Mouse (Mus musculus) lung, embryonic 16.5 days (tissue): ENCODE measurements around the gene Rpl28. TPM values are rescaled to one million over a fixed set of nuclear protein-coding genes. Genes with fewer than 3 reads are reported as not detected.
"Not testable (repeated sequence)": the region's sequence is repeated elsewhere in the genome, so short reads cannot be mapped to it uniquely, and the experiment has no call there.

Source experiments
- ATAC-seq: fragments of 200-750 bp; cut with Nextera tagmentation; 2 replicates; pipeline ENCODE4 v1.8.0; 2017; ENCODE audit warnings: low read depth, mild to moderate bottlenecking, moderate library complexity
- H3K27ac ChIP-seq: fragments of 300-500 bp; sonication (generic); 2 replicates; pipeline ENCODE4 v1.5.1; 2014; ENCODE audit warnings: mild to moderate bottlenecking, control low read depth, low read length
- H3K27me3 ChIP-seq: fragments of 300-500 bp; sonication (generic); 2 replicates; pipeline ENCODE4 v1.6.1; 2014; ENCODE audit warnings: low read depth, low read length, mixed read lengths; ENCODE audit not compliant: control insufficient read depth, insufficient read depth
- H3K36me3 ChIP-seq: fragments of 300-500 bp; sonication (generic); 2 replicates; pipeline ENCODE4 v1.6.1; 2014; ENCODE audit warnings: low read length; ENCODE audit not compliant: control insufficient read depth, insufficient read depth
- H3K4me1 ChIP-seq: fragments of 300-500 bp; sonication (generic); replicated peaks from 2 replicates; pipeline ENCODE4 v1.6.1; 2014; ENCODE audit warnings: low read length, mixed read lengths; ENCODE audit not compliant: control insufficient read depth, insufficient read depth
- H3K4me2 ChIP-seq: fragments of 300-500 bp; sonication (generic); 2 replicates; pipeline ENCODE4 v1.6.1; 2014; ENCODE audit warnings: low read depth, low read length, control low read depth
- H3K4me3 ChIP-seq: fragments of 300-500 bp; sonication (generic); 2 replicates; pipeline ENCODE4 v1.5.1; 2014; ENCODE audit warnings: mild to moderate bottlenecking, low read length, control low read depth
- H3K9ac ChIP-seq: fragments of 300-500 bp; sonication (generic); 2 replicates; pipeline ENCODE4 v1.6.1; 2014; ENCODE audit warnings: low read length, control low read depth
- H3K9me3 ChIP-seq: fragments of 300-500 bp; sonication (generic); 2 replicates; pipeline ENCODE4 v1.6.1; 2016; ENCODE audit warnings: low read length; ENCODE audit not compliant: control insufficient read depth
- WGBS: fragments of 180-500 bp; shearing (Covaris S2); extraction: QIAGEN DNeasy Blood & Tissue Kit; methylation state at CpG from one replicate; pipeline ENCODE4 v1.1.7; 2014; 5-methylcytosine and 5-hydroxymethylcytosine counted together
- polyA plus RNA-seq: library from polyadenylated mRNA; unstranded; fragments of >200 nt; fragmentation: Nextera tagmentation; extraction: Ambion mirVana; gene quantifications from 2 replicates; pipeline ENCODE4 v1.2.1, GENCODE M21; 2015

Gene Rpl28
- polyA plus RNA-seq, 1 experiment from 2014 or later: 342 TPM

DNA sequence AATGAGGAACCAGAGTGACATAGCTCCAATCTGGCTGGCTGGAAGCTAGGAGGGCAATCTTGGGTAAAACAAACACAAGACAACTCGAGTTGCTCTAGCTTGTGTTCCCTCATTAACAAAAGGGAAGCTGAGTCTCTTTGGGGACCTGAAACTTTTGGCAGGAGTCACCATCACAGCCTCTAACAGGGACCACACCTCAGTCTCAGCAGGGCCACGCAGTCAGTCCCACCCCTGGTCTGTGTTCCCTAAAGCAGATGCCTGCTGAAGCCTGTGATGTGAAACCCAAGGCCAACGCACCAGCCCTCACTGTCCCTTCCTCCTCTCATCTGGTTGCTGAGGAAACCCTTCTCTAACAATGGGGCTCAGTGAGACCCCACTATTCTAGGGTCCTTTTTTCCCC is 10.5 kb upstream of the Rpl28 start:
- H3K27me3 ChIP-seq: peaks cover 20% of the 10 kb centered on the region
- no peak overlapping the region for H3K27ac ChIP-seq
- WGBS: 41% methylated on average over 3 of the region's 3 CpGs
- no peaks in the 10 kb centered on the region for H3K9me3 ChIP-seq
- ATAC-seq: no peak
- peaks cover 1% of the 10 kb centered on the region; the same call in 1 of the 2 replicates for H3K4me1 ChIP-seq
- no peak overlapping the region for H3K4me3 ChIP-seq
- H3K4me2 ChIP-seq: no peak overlapping the region
- no peak overlapping the region for H3K9ac ChIP-seq
- no peaks in the 10 kb centered on the region for H3K36me3 ChIP-seq

DNA sequence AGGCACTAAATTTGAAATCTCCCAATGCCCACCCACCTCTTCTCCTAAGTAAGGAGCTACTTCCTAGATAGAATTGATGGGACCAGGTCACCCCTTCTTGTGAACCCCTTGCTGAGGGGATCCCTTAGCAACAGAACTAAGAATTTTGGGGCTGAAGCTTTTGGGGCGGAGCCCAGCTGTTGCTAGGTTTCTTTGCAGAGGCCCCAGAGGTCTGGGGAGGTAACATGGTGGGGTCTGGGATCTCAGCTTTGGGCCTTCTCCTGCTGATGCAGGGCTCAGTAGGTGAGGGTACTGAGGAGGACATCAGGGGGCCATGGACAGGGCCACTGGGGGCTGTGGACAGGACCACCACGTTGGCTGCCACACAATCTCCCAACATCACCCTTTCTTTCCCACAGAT is 9.9 kb upstream of the Rpl28 start, which contains the start of the genes Il11 and Tmem190:
Gene Il11 (minus strand): TSS at position 101 of the 400 bp plus-strand sequence.
Gene Tmem190 (plus strand): TSS at position 179 of the 400 bp plus-strand sequence.
- H3K4me2 ChIP-seq: no peak within 1 kb of the TSS
- no peak within 1 kb of the TSS for H3K27ac ChIP-seq
- peaks cover 13% of the 10 kb centered on the region for H3K27me3 ChIP-seq
- H3K36me3 ChIP-seq: no peaks in the 10 kb centered on the region
- H3K4me1 ChIP-seq: no peaks in the 10 kb centered on the region; the same call in 1 of the 2 replicates
- no peak for ATAC-seq
- H3K9me3 ChIP-seq: no peaks in the 10 kb centered on the region
- H3K4me3 ChIP-seq: no peak within 1 kb of the TSS
- no peak within 1 kb of the TSS for H3K9ac ChIP-seq
- 76% methylated on average over 2 of the region's 2 CpGs for WGBS

DNA sequence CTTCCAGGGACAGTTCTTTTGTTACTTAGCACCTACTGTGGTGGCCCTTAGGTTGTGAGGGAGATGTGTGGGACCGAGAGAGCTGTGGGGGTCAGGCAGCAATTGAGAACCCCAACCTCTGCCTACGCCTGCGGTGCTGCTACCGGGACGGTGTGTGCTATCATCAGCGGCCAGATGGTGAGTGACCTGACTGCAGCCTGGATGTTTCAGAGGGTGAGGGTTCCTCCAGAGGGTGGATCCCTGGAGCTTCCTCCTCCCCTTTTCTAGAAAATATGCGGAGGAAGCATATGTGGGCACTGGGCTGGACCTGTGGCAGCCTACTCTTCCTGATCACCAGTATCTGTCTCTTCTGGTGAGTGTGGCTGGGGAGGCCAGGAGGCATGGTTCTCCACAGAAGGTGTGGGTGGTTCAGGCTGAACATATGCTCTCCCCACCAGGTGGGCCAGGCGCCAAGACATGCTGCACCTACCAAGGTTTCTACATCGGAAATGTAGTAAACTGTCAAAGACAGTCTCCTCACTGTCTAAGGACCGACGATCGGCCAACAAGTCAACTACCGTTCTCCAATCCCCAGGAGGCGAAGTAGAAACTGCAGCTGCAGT is 8.9 kb upstream of the Rpl28 start:
- H3K36me3 ChIP-seq: no peaks in the 10 kb centered on the region
- 73% methylated on average over 14 of the region's 14 CpGs for WGBS
- H3K27me3 ChIP-seq: peaks cover 3% of the 10 kb centered on the region; the same call in 1 of the 2 replicates
- ATAC-seq: no peak
- no peaks in the 10 kb centered on the region for H3K9me3 ChIP-seq
- no peak overlapping the region for H3K9ac ChIP-seq
- no peaks in the 10 kb centered on the region; the same call in none of the 2 replicates for H3K4me1 ChIP-seq
- H3K4me3 ChIP-seq: no peak overlapping the region
- H3K4me2 ChIP-seq: no peak overlapping the region
- H3K27ac ChIP-seq: no peak overlapping the region

DNA sequence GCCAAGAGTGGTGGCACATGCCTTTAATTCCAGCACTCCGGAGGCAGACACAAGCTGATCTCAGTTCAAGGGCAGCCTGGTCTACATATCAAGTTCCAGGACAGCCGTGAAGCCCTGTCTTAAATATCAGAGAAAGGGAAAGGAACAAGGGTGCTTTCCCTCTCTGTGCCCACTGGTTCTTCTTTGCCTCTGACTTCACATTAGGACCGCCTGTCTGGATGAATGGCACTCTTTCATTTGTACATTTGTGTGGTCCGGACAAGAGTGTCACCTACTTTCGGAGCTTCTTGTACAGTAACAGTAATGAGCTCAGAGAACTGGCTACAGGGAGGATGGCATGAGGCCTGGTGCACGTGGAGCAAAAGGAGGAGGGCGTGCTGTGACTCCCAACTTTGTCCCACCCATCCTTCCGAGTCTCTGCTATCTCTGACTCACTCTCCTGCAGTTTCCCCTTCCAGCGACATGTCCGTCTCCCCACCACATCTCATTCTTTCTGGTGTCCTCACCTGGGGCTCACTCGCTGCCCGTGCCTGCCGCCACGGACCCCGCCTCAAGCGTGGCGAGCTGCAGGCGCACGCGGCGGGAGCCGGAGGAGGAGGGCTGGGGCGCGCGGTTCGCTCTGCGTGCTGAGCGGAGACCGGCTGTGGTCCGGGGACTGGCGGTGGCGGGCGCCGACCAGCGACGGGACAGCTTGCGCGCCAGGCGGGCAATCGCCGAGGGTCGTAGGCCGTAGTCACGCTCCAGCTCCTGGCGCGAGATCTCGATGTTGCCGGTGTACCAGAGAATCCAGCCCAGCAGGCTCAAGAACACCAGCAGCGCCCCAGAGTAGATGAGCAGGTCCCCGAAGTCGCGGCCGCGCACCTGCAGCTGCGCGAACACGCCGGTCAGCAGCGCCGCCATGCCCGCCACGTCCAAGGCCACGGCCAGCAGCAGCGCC is 3.9 kb upstream of the Rpl28 start:
- Histone ChIP-seq H3K4me3 (peak overlapping the region; percentile 64), H3K9ac (peak overlapping the region; percentile 83), H3K27ac (peak overlapping the region; percentile 82), H3K36me3 (no peaks in the 10 kb centered on the region), H3K4me1 (peaks cover 2% of the 10 kb centered on the region), H3K4me2 (peak overlapping the region; percentile 86), H3K9me3 (no peaks in the 10 kb centered on the region), H3K27me3 (no peaks in the 10 kb centered on the region)
- ATAC-seq: peak; percentile 53
- WGBS: 2% methylated on average over 59 of the region's 64 CpGs

DNA sequence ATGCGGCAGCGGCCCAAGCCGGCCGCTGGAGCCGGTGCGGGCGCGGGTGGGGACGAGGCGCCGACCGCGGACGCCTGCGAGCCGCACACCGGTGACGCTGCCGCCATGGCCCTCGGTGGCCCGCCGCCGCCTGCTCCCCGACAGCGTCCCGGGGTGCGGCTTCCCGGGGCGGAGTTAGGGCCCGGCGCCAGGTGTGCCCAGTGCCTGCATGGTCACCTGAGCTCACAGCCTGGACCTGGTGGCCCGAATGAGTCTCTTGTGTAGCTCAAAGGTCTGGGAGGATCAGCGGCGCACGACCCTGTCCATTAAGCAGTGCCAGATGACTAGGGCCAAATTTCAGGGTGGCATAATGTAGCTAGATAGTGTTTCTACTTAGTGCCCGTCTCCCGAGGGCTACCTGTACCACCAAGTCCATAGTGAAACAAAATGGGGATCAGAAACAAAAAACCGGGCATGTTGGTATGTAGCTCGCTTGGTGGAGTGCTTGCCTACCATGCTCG is 3.2 kb upstream of the Rpl28 start, which contains the start of gene Tmem238:
Gene Tmem238 (minus strand): TSS at position 221 of the 500 bp plus-strand sequence.
- 10% methylated on average over 27 of the region's 40 CpGs for WGBS
- Histone ChIP-seq H3K36me3 (peaks cover 4% of the 10 kb centered on the region), H3K4me2 (peak within 1 kb of the TSS; percentile 86), H3K4me1 (peaks cover 5% of the 10 kb centered on the region), H3K9me3 (no peaks in the 10 kb centered on the region), H3K27ac (peak within 1 kb of the TSS; percentile 82), H3K27me3 (no peaks in the 10 kb centered on the region), H3K9ac (peak within 1 kb of the TSS; percentile 83), H3K4me3 (peak within 1 kb of the TSS; percentile 64)
- peak; percentile 56 for ATAC-seq

DNA sequence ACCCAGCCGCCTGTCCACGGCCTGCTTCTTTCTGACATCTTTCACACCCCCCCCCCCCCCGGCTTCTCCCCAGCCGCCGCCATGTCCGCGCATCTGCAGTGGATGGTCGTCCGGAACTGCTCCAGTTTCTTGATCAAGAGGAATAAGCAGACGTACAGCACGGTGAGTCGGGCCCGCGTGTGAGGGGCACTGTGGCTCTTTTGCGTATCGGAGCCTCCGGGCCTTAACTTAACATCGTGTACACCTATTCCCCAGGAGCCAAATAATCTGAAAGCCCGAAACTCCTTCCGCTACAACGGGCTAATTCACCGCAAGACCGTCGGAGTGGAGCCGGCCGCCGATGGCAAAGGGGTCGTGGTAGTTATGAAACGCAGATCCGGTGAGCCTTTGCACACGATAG is 574 bp downstream of the Rpl28 start:
- peak overlapping the region; percentile 95 for H3K9ac ChIP-seq
- not testable (repeated sequence) for H3K9me3 ChIP-seq, H3K27me3 ChIP-seq, H3K4me1 ChIP-seq, ATAC-seq
- peaks cover 28% of the 10 kb centered on the region for H3K36me3 ChIP-seq
- H3K4me2 ChIP-seq: peak overlapping the region; percentile 66
- peak overlapping the region; percentile 82 for H3K4me3 ChIP-seq
- under 1% methylated on average over 31 of the region's 31 CpGs for WGBS
- peak overlapping the region; percentile 86 for H3K27ac ChIP-seq

DNA sequence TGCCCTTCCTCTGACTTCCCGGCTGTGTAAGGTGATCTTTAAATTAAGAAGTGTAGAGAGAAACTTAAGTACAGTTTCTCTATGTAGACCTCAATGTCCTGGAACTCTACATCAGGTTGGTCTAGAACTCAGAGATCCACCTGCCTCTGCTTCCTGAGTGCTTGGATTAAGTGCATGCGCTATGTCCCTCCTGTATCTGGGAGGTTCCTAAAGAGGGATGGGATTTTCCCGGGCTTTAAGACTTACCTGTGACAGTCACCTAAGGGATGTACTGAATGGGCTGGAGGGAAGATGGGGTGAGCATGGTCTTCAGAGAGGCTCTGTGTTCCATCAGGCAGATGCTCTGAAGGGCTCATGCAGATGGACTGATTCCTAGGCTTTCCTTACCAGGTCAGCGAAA is 1.0 kb downstream of the Rpl28 start:
- peaks cover 28% of the 10 kb centered on the region for H3K36me3 ChIP-seq
- no peak overlapping the region for H3K27ac ChIP-seq
- WGBS: 36% methylated on average over 4 of the region's 4 CpGs
- peaks cover 7% of the 10 kb centered on the region for H3K4me1 ChIP-seq
- peak overlapping the region; percentile 95 for H3K9ac ChIP-seq
- H3K27me3 ChIP-seq: no peaks in the 10 kb centered on the region
- H3K9me3 ChIP-seq: no peaks in the 10 kb centered on the region
- peak overlapping the region; percentile 82 for H3K4me3 ChIP-seq
- peak overlapping the region; percentile 66 for H3K4me2 ChIP-seq
- ATAC-seq: no peak

DNA sequence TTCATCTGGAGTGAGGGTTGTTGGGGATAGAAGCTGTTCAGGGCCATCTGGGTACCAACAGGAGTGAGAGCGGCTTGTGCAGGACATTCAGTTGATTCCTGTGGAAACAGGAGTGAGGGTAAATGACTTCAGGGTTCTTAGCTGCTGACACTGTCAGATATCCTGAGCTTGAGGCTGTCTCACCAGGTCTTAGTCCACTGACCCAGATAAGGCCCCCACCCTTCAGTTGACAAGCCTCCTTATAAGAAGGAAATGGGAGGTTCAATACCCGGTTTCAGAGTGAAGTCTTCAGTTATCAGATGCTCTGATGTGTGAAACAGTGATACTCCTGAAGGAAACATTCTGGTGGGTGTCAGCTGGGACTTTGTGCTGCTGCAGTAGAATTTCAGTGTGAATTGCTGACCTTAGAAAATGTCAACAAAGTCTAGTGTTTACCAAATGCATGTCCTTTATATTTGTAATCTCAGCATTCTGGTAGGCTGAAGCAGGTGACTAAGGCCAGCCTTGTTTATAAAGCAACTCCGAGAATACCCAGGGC is 2.0 kb downstream of the Rpl28 start:
- WGBS: 60% methylated on average over 3 of the region's 3 CpGs
- Histone ChIP-seq H3K4me1 (peaks cover 7% of the 10 kb centered on the region), H3K9ac (no peak overlapping the region; the same call in 1 of the 2 replicates), H3K27ac (no peak overlapping the region), H3K36me3 (peaks cover 28% of the 10 kb centered on the region), H3K9me3 (no peaks in the 10 kb centered on the region), H3K4me2 (no peak overlapping the region), H3K4me3 (no peak overlapping the region), H3K27me3 (no peaks in the 10 kb centered on the region)
- ATAC-seq: no peak
